ENCODE assay signal across 22 mouse cellular contexts in the genomic region with DNA sequence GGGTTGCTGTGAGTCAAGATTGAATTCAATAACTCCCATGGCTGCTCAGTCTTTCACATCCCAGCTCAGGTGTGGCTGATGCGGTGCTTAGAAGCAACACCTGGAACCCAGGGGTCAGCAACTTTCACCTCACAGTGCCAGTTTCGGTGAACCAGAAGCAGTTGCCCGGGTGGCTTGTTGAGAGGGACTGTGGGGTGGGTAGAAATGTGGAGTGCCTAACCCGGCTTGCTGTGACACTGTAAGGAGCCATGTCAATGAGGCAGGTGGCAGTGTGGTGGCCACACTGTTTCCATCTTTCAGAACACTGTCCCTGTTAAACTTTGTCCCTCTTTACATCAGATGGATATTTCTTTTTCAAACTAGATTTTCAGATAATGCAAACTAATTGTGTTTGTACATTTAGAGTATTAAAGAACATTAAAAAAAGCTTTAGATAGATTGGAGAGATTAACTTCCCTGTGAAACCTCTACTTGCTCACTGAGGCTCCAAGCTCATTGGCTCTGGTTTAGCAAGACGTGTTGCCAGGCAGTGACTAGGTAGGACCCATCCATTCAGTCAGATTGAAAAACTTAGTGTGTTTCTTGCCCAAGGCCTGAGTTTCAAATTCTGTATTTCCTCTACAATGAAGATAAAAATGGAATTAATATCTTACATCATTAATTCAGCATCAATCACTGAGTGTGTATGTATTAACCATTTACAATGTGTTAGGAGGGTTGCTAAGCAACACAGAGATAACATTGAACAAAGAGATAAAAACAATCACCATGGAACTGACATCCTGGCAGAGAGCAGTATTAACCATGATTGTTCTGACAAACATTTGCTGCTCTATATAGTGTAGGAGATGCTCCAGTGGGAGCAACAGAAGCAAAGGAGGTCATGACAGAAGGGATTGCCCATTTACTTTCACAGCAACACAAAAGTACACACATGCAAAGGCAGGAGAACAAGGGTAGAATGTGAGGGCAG.
A peak's percentile ranks its signal among the peaks of the same experiment; 100 is the strongest.
DNase-seq lines count a peak whose midpoint lies in the region; ATAC-seq lines count a peak whose summit lies in the region.
"Had no signal": no experiment of that assay in that cellular context is flagged by ENCODE, and none has a peak within 500 bp of the region (broad histone marks: within the 10 kb centered on the region; RNA-seq: fewer than 3 reads in every experiment).

No protein-coding gene starts in this region.

- no peak overlapping the region for H3K4me2 ChIP-seq in forebrain, embryonic 15.5 days (replicated peaks)
- no peak overlapping the region for H3K4me2 ChIP-seq in hindbrain, embryonic 14.5 days (replicated peaks)
- no peak overlapping the region for H3K4me2 ChIP-seq in hindbrain, embryonic 11.5 days (replicated peaks; ENCODE audit: low read depth, low read length)
- H3K4me2 ChIP-seq in midbrain, embryonic 16.5 days (ENCODE audit: low read length), result no peak overlapping the region
- H3K4me2 ChIP-seq in midbrain, embryonic 11.5 days, result no peak overlapping the region
- H3K4me2 ChIP-seq: heart, embryonic 11.5 days; heart, embryonic 15.5 days had no signal

- H3K4me1 ChIP-seq in forebrain, embryonic 15.5 days, result no peaks in the 10 kb centered on the region
- H3K4me1 ChIP-seq in forebrain, embryonic 10.5 days, result no peaks in the 10 kb centered on the region
- no peaks in the 10 kb centered on the region for H3K4me1 ChIP-seq in hindbrain, embryonic 14.5 days (replicated peaks; ENCODE audit: control insufficient read depth, insufficient read depth, low read length)
- H3K4me1 ChIP-seq in hindbrain, embryonic 11.5 days (replicated peaks; ENCODE audit: control insufficient read depth, insufficient read depth, low read length), result no peaks in the 10 kb centered on the region
- peaks cover 6% of the 10 kb centered on the region for H3K4me1 ChIP-seq in midbrain, embryonic 16.5 days (ENCODE audit: control insufficient read depth, insufficient read depth, low read length)
- no peaks in the 10 kb centered on the region for H3K4me1 ChIP-seq in midbrain, embryonic 11.5 days (ENCODE audit: control insufficient read depth, insufficient read depth, low read length)
- H3K4me1 ChIP-seq: embryonic facial prominence, embryonic 10.5 days; heart, embryonic 15.5 days had no signal

- H3K27ac ChIP-seq in forebrain, embryonic 15.5 days (replicated peaks), result no peak overlapping the region
- no peak overlapping the region for H3K27ac ChIP-seq in forebrain, embryonic 10.5 days
- H3K27ac ChIP-seq in hindbrain, embryonic 14.5 days, result no peak overlapping the region
- H3K27ac ChIP-seq in hindbrain, embryonic 11.5 days (ENCODE audit: low read depth, low read length), result no peak overlapping the region
- no peak overlapping the region for H3K27ac ChIP-seq in midbrain, embryonic 16.5 days (ENCODE audit: low read length)
- no peak overlapping the region for H3K27ac ChIP-seq in midbrain, embryonic 11.5 days (ENCODE audit: low read depth, low read length)
- H3K27ac ChIP-seq: embryonic facial prominence, embryonic 10.5 days; heart, embryonic 15.5 days had no signal

- intact Hi-C loops in heart, postnatal 10 days (cut with DNase I), result no loop called here

- no peaks in the 10 kb centered on the region for H3K27me3 ChIP-seq in forebrain, embryonic 15.5 days
- H3K27me3 ChIP-seq in forebrain, embryonic 10.5 days (ENCODE audit: poor library complexity, severe bottlenecking), result no peaks in the 10 kb centered on the region
- H3K27me3 ChIP-seq in hindbrain, embryonic 14.5 days (ENCODE audit: control insufficient read depth, insufficient read depth, low read length), result no peaks in the 10 kb centered on the region
- H3K27me3 ChIP-seq in hindbrain, embryonic 11.5 days (ENCODE audit: control insufficient read depth, insufficient read depth, low read length), result no peaks in the 10 kb centered on the region
- H3K27me3 ChIP-seq in midbrain, embryonic 16.5 days (ENCODE audit: control insufficient read depth, insufficient read depth, low read depth, low read length), result no peaks in the 10 kb centered on the region
- H3K27me3 ChIP-seq in midbrain, embryonic 11.5 days (ENCODE audit: control insufficient read depth, insufficient read depth, low read length), result no peaks in the 10 kb centered on the region
- H3K27me3 ChIP-seq: heart, embryonic 15.5 days had no signal

- H3K36me3 ChIP-seq in forebrain, embryonic 15.5 days, result no peaks in the 10 kb centered on the region
- no peaks in the 10 kb centered on the region for H3K36me3 ChIP-seq in forebrain, embryonic 10.5 days (replicated peaks)
- no peaks in the 10 kb centered on the region for H3K36me3 ChIP-seq in hindbrain, embryonic 14.5 days (replicated peaks; ENCODE audit: control insufficient read depth, insufficient read depth)
- H3K36me3 ChIP-seq in hindbrain, embryonic 11.5 days (ENCODE audit: control insufficient read depth, insufficient read depth, low read length), result no peaks in the 10 kb centered on the region
- no peaks in the 10 kb centered on the region for H3K36me3 ChIP-seq in midbrain, embryonic 16.5 days (ENCODE audit: control insufficient read depth, insufficient read depth, low read length)
- H3K36me3 ChIP-seq in midbrain, embryonic 11.5 days (ENCODE audit: control insufficient read depth, insufficient read depth, low read length), result no peaks in the 10 kb centered on the region
- H3K36me3 ChIP-seq: embryonic facial prominence, embryonic 10.5 days; G1E; heart, embryonic 15.5 days had no signal

- no peak for DNase-seq in forebrain, embryonic 10.5 days (ENCODE audit: extremely low spot score, low spot score)
- peak; percentile 74 for DNase-seq in heart, adult 11 months
- DNase-seq in heart, postnatal 10 days, result no peak
- no peak for DNase-seq in hindbrain, embryonic 14.5 days (ENCODE audit: low spot score)
- no peak for DNase-seq in hindbrain, embryonic 11.5 days (ENCODE audit: low spot score)
- DNase-seq in midbrain, embryonic 11.5 days (ENCODE audit: low spot score, missing footprints), result no peak
- DNase-seq: adrenal gland, adult 8-10 months; adrenal gland, postnatal 36 days; B cell, adult 2 months; cerebellum, adult 2 months; cerebellum, postnatal 10 days; gastrocnemius, postnatal 14 days; heart, postnatal 36 days; kidney, adult 2 months had no signal

- H3K9ac ChIP-seq in forebrain, embryonic 15.5 days (replicated peaks), result no peak overlapping the region
- H3K9ac ChIP-seq in hindbrain, embryonic 14.5 days, result no peak overlapping the region
- H3K9ac ChIP-seq in hindbrain, embryonic 11.5 days (ENCODE audit: low read depth, low read length), result no peak overlapping the region
- no peak overlapping the region for H3K9ac ChIP-seq in midbrain, embryonic 16.5 days (ENCODE audit: low read depth, low read length)
- no peak overlapping the region for H3K9ac ChIP-seq in midbrain, embryonic 11.5 days (ENCODE audit: low read length)
- H3K9ac ChIP-seq: heart, embryonic 15.5 days had no signal

- WGBS in forebrain, embryonic 15.5 days, result 92% methylated on average over 5 of the region's 5 CpGs
- 85% methylated on average over 5 of the region's 5 CpGs for WGBS in forebrain, embryonic 10.5 days
- 86% methylated on average over 5 of the region's 5 CpGs for WGBS in hindbrain, embryonic 14.5 days
- 92% methylated on average over 5 of the region's 5 CpGs for WGBS in hindbrain, embryonic 11.5 days
- 88% methylated on average over 5 of the region's 5 CpGs for WGBS in midbrain, embryonic 16.5 days
- 85% methylated on average over 5 of the region's 5 CpGs for WGBS in midbrain, embryonic 11.5 days

- no peaks in the 10 kb centered on the region for H3K9me3 ChIP-seq in forebrain, embryonic 15.5 days
- H3K9me3 ChIP-seq in forebrain, embryonic 10.5 days, result no peaks in the 10 kb centered on the region
- no peaks in the 10 kb centered on the region for H3K9me3 ChIP-seq in hindbrain, embryonic 14.5 days (ENCODE audit: control insufficient read depth, low read length)
- H3K9me3 ChIP-seq in hindbrain, embryonic 11.5 days (ENCODE audit: control insufficient read depth, low read length), result no peaks in the 10 kb centered on the region
- no peaks in the 10 kb centered on the region for H3K9me3 ChIP-seq in midbrain, embryonic 16.5 days (replicated peaks; ENCODE audit: control insufficient read depth, low read length, poor library complexity, severe bottlenecking)
- no peaks in the 10 kb centered on the region for H3K9me3 ChIP-seq in midbrain, embryonic 11.5 days (ENCODE audit: control insufficient read depth, low read length)
- H3K9me3 ChIP-seq: embryonic facial prominence, embryonic 10.5 days; G1E; heart, embryonic 15.5 days had no signal

- no peak overlapping the region for H3K4me3 ChIP-seq in forebrain, embryonic 15.5 days
- no peak overlapping the region for H3K4me3 ChIP-seq in forebrain, embryonic 10.5 days
- no peak overlapping the region for H3K4me3 ChIP-seq in hindbrain, embryonic 14.5 days (replicated peaks; ENCODE audit: low read length)
- H3K4me3 ChIP-seq in hindbrain, embryonic 11.5 days (ENCODE audit: low read depth, low read length), result no peak overlapping the region
- H3K4me3 ChIP-seq in midbrain, embryonic 16.5 days (ENCODE audit: low read depth, low read length), result no peak overlapping the region
- no peak overlapping the region for H3K4me3 ChIP-seq in midbrain, embryonic 11.5 days (ENCODE audit: low read depth, low read length)
- H3K4me3 ChIP-seq: embryonic facial prominence, embryonic 10.5 days; heart, embryonic 15.5 days had no signal

- ATAC-seq in forebrain, embryonic 15.5 days (replicated peaks), result 0 out of 2 replicates have a peak, but pooled peaks have one; percentile 41
- 0 out of 2 replicates have a peak, but pooled peaks have one; percentile 24 for ATAC-seq in hindbrain, embryonic 14.5 days (ENCODE audit: low FRiP score)
- no peak for ATAC-seq in hindbrain, embryonic 11.5 days (ENCODE audit: low FRiP score)
- peak; percentile 56 for ATAC-seq in midbrain, embryonic 16.5 days
- no peak for ATAC-seq in midbrain, embryonic 11.5 days (ENCODE audit: low FRiP score)
- ATAC-seq: CD4-positive, CD25-positive, alpha-beta regulatory T cell, adult 4 months; intestine, embryonic 16.5 days had no signal

Comparison
In these comparisons a context has a peak if more than half of its experiments do, and no peak if none do; other contexts are left out.
1. ATAC-seq: peak in forebrain, embryonic 15.5 days (single experiment), hindbrain, embryonic 14.5 days (single experiment) and midbrain, embryonic 16.5 days (single experiment); none in hindbrain, embryonic 11.5 days (single experiment) and midbrain, embryonic 11.5 days (single experiment).